Mouse (Mus musculus) megakaryocyte, embryonic 14.5 days (primary cell): ENCODE data around the gene Sema6c.

Experiments used
- FLI1 ChIP-seq: IDR thresholded peaks from 2 replicates; pipeline ENCODE4 v1.6.1; 2012; ENCODE audit warnings: low read length, inconsistent platforms, mixed read lengths
- GATA1 ChIP-seq: IDR thresholded peaks from 3 replicates; pipeline ENCODE4 v1.6.1; 2012; ENCODE audit warnings: mixed read lengths, low read length, inconsistent platforms, borderline replicate concordance

DNA sequence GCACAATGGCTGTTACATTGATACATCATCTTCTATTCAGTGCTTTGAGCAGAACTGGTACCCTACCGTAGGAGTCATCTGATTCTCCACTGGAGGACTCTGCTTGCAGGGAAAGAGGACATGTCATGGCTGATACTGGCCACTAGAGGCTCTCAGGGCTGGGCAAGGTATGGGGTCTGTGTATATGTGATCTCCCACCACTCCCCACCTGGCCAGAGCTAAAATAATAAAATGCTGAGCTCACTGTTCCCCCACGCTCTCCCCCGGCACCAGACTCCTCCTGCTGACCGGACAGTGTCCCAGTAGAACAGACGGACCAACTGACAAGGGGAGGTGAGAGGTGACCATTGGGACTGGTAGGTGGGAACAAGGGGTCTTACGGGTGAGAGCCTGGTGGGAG, 36.0 kb upstream of the Sema6c start, which contains the start of gene Tmod4:
- TF ChIP-seq FLI1, result no peak
- no peak for TF ChIP-seq GATA1
